Mouse (Mus musculus) spleen, postnatal 36 days (tissue): ENCODE data around the gene Shkbp1.

Source experiments
- DNase-seq, 2 experiments: peaks; one replicate each; pipeline ENCODE4 v3.0.0; 2022; ENCODE audit warnings: low spot score in 2 of 2, mixed read lengths in 1 of 2

The Shkbp1 gene

GRCm38 (mm10) chr7:27333316-27333941 is 22.4 kb downstream of the Shkbp1 start:
- peak in 1 of 2 experiments; percentile 29 for DNase-seq

GRCm38 (mm10) chr7:27332353-27333199 is 23.2 kb downstream of the Shkbp1 start:
- DNase-seq, result peak; percentile 83 to 85

GRCm38 (mm10) chr7:27331854-27332253 is 24.0 kb downstream of the Shkbp1 start:
- no peak for DNase-seq

GRCm38 (mm10) chr7:27331541-27331851 is 24.3 kb downstream of the Shkbp1 start:
- DNase-seq, result no peak

GRCm38 (mm10) chr7:27330709-27331540 is 24.9 kb downstream of the Shkbp1 start:
- peak; percentile 90 to 91 for DNase-seq

- DNase-seq, result no peak
Observed at GRCm38 (mm10) chr7:27329981-27330380, 25.8 kb downstream of the Shkbp1 start.

- peak; percentile 88 to 90 for DNase-seq
Observed at GRCm38 (mm10) chr7:27329326-27329947, 26.4 kb downstream of the Shkbp1 start.

- DNase-seq, result no peak
Observed at GRCm38 (mm10) chr7:27328648-27329047, 27.2 kb downstream of the Shkbp1 start.

- DNase-seq, result no peak
Observed at GRCm38 (mm10) chr7:27328161-27328560, 27.7 kb downstream of the Shkbp1 start.

GRCm38 (mm10) chr7:27327500-27327899 is 28.3 kb downstream of the Shkbp1 start:
- DNase-seq, result no peak

GRCm38 (mm10) chr7:27326101-27326880 is 29.5 kb downstream of the Shkbp1 start:
- no peak for DNase-seq

- no peak for DNase-seq
Observed at GRCm38 (mm10) chr7:27325697-27326096, 30.1 kb downstream of the Shkbp1 start.

- DNase-seq, result no peak
Observed at GRCm38 (mm10) chr7:27324928-27325327, 30.9 kb downstream of the Shkbp1 start.

- no peak for DNase-seq
Observed at GRCm38 (mm10) chr7:27324161-27324560, 31.7 kb downstream of the Shkbp1 start.

GRCm38 (mm10) chr7:27323001-27323400 is 32.8 kb downstream of the Shkbp1 start:
- no peak for DNase-seq

- no peak for DNase-seq
Observed at GRCm38 (mm10) chr7:27322291-27322690, 33.5 kb downstream of the Shkbp1 start.

- DNase-seq, result no peak
Observed at GRCm38 (mm10) chr7:27319411-27319810, 36.4 kb downstream of the Shkbp1 start.

- DNase-seq, result no peak
Observed at GRCm38 (mm10) chr7:27315958-27316357, 39.9 kb downstream of the Shkbp1 start.

GRCm38 (mm10) chr7:27314393-27314792 is 41.4 kb downstream of the Shkbp1 start:
- no peak for DNase-seq

- DNase-seq, result no peak
Observed at GRCm38 (mm10) chr7:27311651-27312284, 44.1 kb downstream of the Shkbp1 start.
